Mouse (Mus musculus): ENCODE measurements around the gene L3mbtl3. TPM values are rescaled to one million over a fixed set of nuclear protein-coding genes. Genes with fewer than 3 reads are reported as not detected.

L3mbtl3 gene
- 1.5 TPM in 2 replicates for polyA plus RNA-seq (2015; fragmentation: Nextera tagmentation; extraction: Ambion mirVana)

GRCm38 (mm10) chr10:26375790-26376545 lies at the start of gene L3mbtl3:
L3mbtl3 (minus strand) TSS chr10:26375971.
- ATAC-seq (ENCODE audit: insufficient read depth), result 0 out of 2 replicates have a peak, but pooled peaks have one; percentile 54
- Histone ChIP-seq H3K4me3 (replicated peaks) (peak within 1 kb of the TSS; percentile 65), H3K27me3 (peaks cover 46% of the 10 kb centered on the region), H3K4me2 (peak within 1 kb of the TSS; percentile 84), H3K36me3 (replicated peaks) (no peaks in the 10 kb centered on the region), H3K27ac (replicated peaks) (peak within 1 kb of the TSS; percentile 64), H3K9me3 (replicated peaks) (no peaks in the 10 kb centered on the region), H3K4me1 (replicated peaks) (peaks cover 5% of the 10 kb centered on the region; the same call in 1 of the 2 replicates), H3K9ac (peak within 1 kb of the TSS; percentile 49)
- under 1% methylated on average over 42 of the region's 42 CpGs for WGBS (ENCODE audit: insufficient replicate concordance)

- no peak overlapping the region for H3K27ac ChIP-seq (replicated peaks)
- no peaks in the 10 kb centered on the region for H3K9me3 ChIP-seq (replicated peaks)
- no peaks in the 10 kb centered on the region for H3K36me3 ChIP-seq (replicated peaks)
- no peak for ATAC-seq (ENCODE audit: insufficient read depth)
- no peak overlapping the region for H3K4me3 ChIP-seq (replicated peaks)
- no peak overlapping the region for H3K4me2 ChIP-seq
- no peak overlapping the region for H3K9ac ChIP-seq
- no peaks in the 10 kb centered on the region for H3K27me3 ChIP-seq
- H3K4me1 ChIP-seq (replicated peaks), result no peaks in the 10 kb centered on the region
- 14% methylated on average over 2 of the region's 2 CpGs for WGBS (ENCODE audit: insufficient replicate concordance)
Measured at GRCm38 (mm10) chr10:26421168-26421567, 45.4 kb upstream of the L3mbtl3 start.

GRCm38 (mm10) chr10:26388656-26389055 lies 12.9 kb upstream of the L3mbtl3 start:
- Histone ChIP-seq H3K4me2 (no peak overlapping the region), H3K9ac (no peak overlapping the region), H3K27ac (replicated peaks) (no peak overlapping the region), H3K36me3 (replicated peaks) (no peaks in the 10 kb centered on the region), H3K27me3 (no peaks in the 10 kb centered on the region), H3K4me3 (replicated peaks) (no peak overlapping the region), H3K9me3 (replicated peaks) (no peaks in the 10 kb centered on the region), H3K4me1 (replicated peaks) (no peaks in the 10 kb centered on the region)
- ATAC-seq (ENCODE audit: insufficient read depth), result no peak

GRCm38 (mm10) chr10:26377332-26377602 lies 1.5 kb upstream of the L3mbtl3 start:
- H3K36me3 ChIP-seq (replicated peaks), result no peaks in the 10 kb centered on the region
- no peak overlapping the region for H3K4me3 ChIP-seq (replicated peaks)
- H3K4me2 ChIP-seq, result no peak overlapping the region
- no peak overlapping the region for H3K9ac ChIP-seq
- ATAC-seq (ENCODE audit: insufficient read depth), result no peak
- H3K27me3 ChIP-seq, result peaks cover 46% of the 10 kb centered on the region
- peaks cover 5% of the 10 kb centered on the region; the same call in 1 of the 2 replicates for H3K4me1 ChIP-seq (replicated peaks)
- WGBS (ENCODE audit: insufficient replicate concordance), result 72% methylated on average over 6 of the region's 6 CpGs
- H3K9me3 ChIP-seq (replicated peaks), result no peaks in the 10 kb centered on the region
- no peak overlapping the region for H3K27ac ChIP-seq (replicated peaks)

GRCm38 (mm10) chr10:26376546-26377331 lies 968 bp upstream of the L3mbtl3 start:
- Histone ChIP-seq H3K27me3 (peaks cover 46% of the 10 kb centered on the region), H3K9ac (no peak overlapping the region), H3K4me3 (replicated peaks) (peak overlapping the region; percentile 65), H3K9me3 (replicated peaks) (no peaks in the 10 kb centered on the region), H3K27ac (replicated peaks) (no peak overlapping the region), H3K4me1 (replicated peaks) (peaks cover 5% of the 10 kb centered on the region; the same call in 1 of the 2 replicates), H3K36me3 (replicated peaks) (no peaks in the 10 kb centered on the region), H3K4me2 (peak overlapping the region; percentile 84)
- WGBS (ENCODE audit: insufficient replicate concordance), result 32% methylated on average over 10 of the region's 10 CpGs
- no peak for ATAC-seq (ENCODE audit: insufficient read depth)

GRCm38 (mm10) chr10:26375351-26375751 lies 420 bp downstream of the L3mbtl3 start:
- Histone ChIP-seq H3K9ac (peak overlapping the region; percentile 49; the same call in 1 of the 2 replicates), H3K9me3 (replicated peaks) (no peaks in the 10 kb centered on the region), H3K36me3 (replicated peaks) (no peaks in the 10 kb centered on the region), H3K4me2 (peak overlapping the region; percentile 84), H3K27ac (replicated peaks) (peak overlapping the region; percentile 64; the same call in 1 of the 2 replicates), H3K4me3 (replicated peaks) (peak overlapping the region; percentile 65), H3K27me3 (peaks cover 46% of the 10 kb centered on the region), H3K4me1 (replicated peaks) (peaks cover 5% of the 10 kb centered on the region; the same call in 1 of the 2 replicates)
- under 1% methylated on average over 28 of the region's 30 CpGs for WGBS (ENCODE audit: insufficient replicate concordance)
- peak; percentile 46; the same call in 1 of the 2 replicates for ATAC-seq (ENCODE audit: insufficient read depth)

GRCm38 (mm10) chr10:26374436-26375311 lies 1.1 kb downstream of the L3mbtl3 start:
- Histone ChIP-seq H3K4me3 (replicated peaks) (peak overlapping the region; percentile 65), H3K9ac (peak overlapping the region; percentile 49), H3K36me3 (replicated peaks) (no peaks in the 10 kb centered on the region), H3K4me1 (replicated peaks) (peaks cover 5% of the 10 kb centered on the region; the same call in 1 of the 2 replicates), H3K4me2 (peak overlapping the region; percentile 84), H3K27ac (replicated peaks) (peak overlapping the region; percentile 64), H3K9me3 (replicated peaks) (no peaks in the 10 kb centered on the region), H3K27me3 (peaks cover 46% of the 10 kb centered on the region)
- under 1% methylated on average over 91 of the region's 101 CpGs for WGBS (ENCODE audit: insufficient replicate concordance)
- peak; percentile 55 for ATAC-seq (ENCODE audit: insufficient read depth)

- Histone ChIP-seq H3K4me1 (replicated peaks) (peaks cover 5% of the 10 kb centered on the region; the same call in 1 of the 2 replicates), H3K9me3 (replicated peaks) (no peaks in the 10 kb centered on the region), H3K27ac (replicated peaks) (peak overlapping the region; percentile 64), H3K4me3 (replicated peaks) (peak overlapping the region; percentile 65), H3K27me3 (peaks cover 46% of the 10 kb centered on the region), H3K36me3 (replicated peaks) (no peaks in the 10 kb centered on the region), H3K4me2 (peak overlapping the region; percentile 84), H3K9ac (peak overlapping the region; percentile 49)
- WGBS (ENCODE audit: insufficient replicate concordance), result under 1% methylated on average over 67 of the region's 71 CpGs
- peak; percentile 43; the same call in 1 of the 2 replicates for ATAC-seq (ENCODE audit: insufficient read depth)
Measured at GRCm38 (mm10) chr10:26373951-26374435, 1.8 kb downstream of the L3mbtl3 start.

- no peaks in the 10 kb centered on the region for H3K36me3 ChIP-seq (replicated peaks)
- WGBS (ENCODE audit: insufficient replicate concordance), result under 1% methylated on average over 51 of the region's 51 CpGs
- H3K27ac ChIP-seq (replicated peaks), result peak overlapping the region; percentile 64; the same call in 1 of the 2 replicates
- H3K9me3 ChIP-seq (replicated peaks), result no peaks in the 10 kb centered on the region
- H3K9ac ChIP-seq, result peak overlapping the region; percentile 49
- no peak for ATAC-seq (ENCODE audit: insufficient read depth)
- peaks cover 46% of the 10 kb centered on the region for H3K27me3 ChIP-seq
- H3K4me1 ChIP-seq (replicated peaks), result peaks cover 5% of the 10 kb centered on the region; the same call in 1 of the 2 replicates
- H3K4me2 ChIP-seq, result peak overlapping the region; percentile 84
- H3K4me3 ChIP-seq (replicated peaks), result peak overlapping the region; percentile 65
Measured at GRCm38 (mm10) chr10:26372940-26373931, 2.5 kb downstream of the L3mbtl3 start.

All from liver, embryonic 15.5 days (tissue).